Mouse (Mus musculus) left cerebral cortex, adult 18-20 months (tissue): ENCODE results near the gene Cyp2d10. TPM values are rescaled to one million over a fixed set of nuclear protein-coding genes. Genes with fewer than 3 reads are reported as not detected.

Source experiments
- DNase-seq, 2 experiments: peaks; one replicate each; pipeline ENCODE4 v3.0.0; 2021 to 2022; ENCODE audit warnings: low spot score in 2 of 2, mixed read lengths in 1 of 2
- microRNA-seq, 2 experiments: library from miRNA; unstranded; fragments of <30 nt; microRNA quantifications; one replicate each; pipeline ENCODE4 v1.2.0; 2021
- total RNA-seq, 2 experiments: library from RNA; stranded (reverse); gene quantifications; 2 replicates each; pipeline ENCODE4 v1.2.3; 2021

The Cyp2d10 gene
- total RNA-seq, 2 experiments from 2014 or later = 0.46 TPM; not detected in 1

DNA sequence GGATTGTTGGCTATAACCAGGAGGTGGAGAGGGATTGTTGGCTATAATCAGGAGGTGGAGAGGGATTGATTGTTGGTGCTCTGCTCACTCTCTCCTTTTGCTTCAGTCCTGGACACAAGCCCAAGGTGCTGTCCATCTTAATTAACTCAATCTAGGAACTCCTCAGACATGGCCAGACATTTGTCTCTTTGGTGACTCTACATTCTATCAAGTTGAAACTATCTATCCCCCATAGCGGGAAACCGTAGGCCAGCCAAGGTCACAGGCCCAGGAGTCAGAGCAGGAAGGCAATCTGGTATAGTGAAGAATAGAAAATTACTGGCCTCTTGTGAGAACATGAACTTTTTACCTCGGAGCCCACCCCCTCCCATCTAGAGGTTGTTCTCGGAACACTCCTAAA lies 44.8 kb downstream of the Cyp2d10 start:
- DNase-seq = no peak

DNA sequence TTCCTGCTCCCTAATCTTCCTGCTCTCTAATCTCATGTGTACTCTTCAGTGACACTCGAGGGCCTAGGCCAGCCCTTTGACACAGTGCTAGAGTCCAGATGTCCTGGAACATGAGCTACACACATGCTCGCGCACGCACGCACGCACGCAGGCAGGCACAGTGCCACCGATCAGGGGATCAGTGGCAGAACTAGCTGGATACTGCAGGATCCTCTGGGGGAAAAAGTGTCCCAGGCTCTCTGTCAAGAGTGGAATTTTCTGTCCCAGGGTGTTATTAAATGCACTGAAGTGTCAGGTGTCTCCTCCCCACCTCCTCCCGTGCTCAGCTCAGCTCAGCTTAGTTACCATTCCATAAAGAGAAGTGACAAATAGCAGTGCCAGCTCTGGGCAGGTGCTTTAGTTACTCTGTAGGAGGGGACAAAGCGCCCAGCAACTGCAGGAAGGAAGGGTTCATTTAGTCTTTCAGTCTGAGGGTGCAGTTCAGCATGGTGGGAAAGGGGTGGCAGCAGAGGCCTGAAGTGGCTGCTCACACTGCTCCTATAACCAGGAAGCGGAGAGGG lies 45.5 kb downstream of the Cyp2d10 start:
- DNase-seq = no peak

DNA sequence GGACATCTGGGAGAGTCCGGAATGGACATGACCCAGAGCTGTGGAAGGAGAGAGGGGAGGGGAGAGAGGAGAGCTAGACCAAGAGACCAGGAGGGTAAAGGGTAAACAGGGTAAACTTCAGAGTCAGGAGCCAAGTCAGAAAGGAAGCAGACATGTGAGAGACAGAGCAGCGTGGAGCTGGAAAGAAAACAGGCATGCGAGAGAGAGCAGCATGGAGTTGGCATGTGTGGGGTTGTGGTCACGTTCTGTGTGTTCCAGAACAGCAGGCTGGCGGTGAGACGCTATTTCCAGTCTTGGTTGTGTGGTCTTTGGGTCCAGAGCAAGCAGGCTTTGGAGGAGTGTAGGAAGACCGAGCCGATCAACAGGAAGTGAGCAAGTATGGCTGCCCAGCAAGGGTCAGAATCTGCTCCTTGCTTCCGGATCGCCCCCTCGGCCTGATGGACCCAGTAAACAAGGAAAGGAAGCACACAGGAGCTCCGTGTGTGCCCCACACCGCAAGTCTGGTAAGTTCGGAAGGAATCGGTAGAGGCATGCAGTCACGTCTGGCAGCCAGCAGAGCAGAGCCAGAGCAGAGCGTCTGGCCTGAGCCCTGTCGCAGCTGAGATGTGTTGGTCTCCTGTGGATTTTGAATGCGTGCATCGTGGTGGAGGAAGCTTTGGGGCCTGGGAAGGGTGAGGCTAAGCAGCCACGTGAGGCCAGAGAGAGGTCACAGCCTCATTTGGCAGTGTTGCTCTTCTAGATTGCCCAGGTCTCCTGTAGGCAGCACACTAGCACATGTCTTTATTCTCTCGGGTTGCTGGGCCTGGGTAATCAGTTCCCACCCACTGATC lies 48.3 kb downstream of the Cyp2d10 start:
- DNase-seq = no peak

DNA sequence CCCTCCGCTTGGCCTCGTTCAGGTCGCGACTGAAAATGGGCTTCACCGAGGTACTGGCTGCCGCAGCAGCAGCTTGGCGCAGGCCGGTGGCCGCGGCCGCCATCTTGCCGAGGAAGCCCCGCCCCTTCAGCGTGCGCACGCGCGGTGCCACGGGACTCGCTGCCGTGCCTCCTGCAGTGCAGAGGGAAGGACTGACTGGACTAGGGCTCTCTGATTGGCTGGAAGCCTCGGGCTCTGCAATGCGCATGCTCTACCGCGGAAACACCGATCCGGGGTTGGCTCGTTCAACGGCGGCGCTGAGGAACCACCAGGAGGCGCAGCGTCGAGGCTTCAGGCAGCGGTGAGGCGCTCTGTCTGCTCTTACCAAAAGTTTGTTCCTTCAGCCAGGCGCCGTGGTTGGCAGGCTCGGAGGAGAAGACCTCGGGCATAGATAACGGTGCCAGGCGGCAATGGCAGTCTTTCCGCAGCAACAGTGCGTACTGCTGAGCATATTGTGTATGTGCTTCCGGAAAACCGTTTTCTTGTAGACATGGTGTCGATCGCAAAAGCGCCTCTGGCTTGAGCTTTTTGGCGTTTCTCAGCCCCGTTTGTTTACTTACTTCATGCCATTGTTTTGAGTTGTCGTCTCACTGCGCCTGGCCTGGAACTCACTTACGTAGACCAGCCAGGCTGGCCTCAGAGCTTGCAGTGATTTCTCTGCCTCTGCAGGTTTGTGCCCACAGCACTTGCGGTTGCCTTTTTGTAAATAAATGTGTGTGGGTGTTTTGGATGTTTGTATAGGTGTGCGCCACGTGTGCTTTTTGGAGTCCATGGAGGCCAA lies 52.7 kb downstream of the Cyp2d10 start, which contains the start of gene Ndufa6:
Gene Ndufa6, minus strand, starts transcription at position 197 of the 820 bp plus-strand sequence.
- DNase-seq = peak; percentile 97 to 98

DNA sequence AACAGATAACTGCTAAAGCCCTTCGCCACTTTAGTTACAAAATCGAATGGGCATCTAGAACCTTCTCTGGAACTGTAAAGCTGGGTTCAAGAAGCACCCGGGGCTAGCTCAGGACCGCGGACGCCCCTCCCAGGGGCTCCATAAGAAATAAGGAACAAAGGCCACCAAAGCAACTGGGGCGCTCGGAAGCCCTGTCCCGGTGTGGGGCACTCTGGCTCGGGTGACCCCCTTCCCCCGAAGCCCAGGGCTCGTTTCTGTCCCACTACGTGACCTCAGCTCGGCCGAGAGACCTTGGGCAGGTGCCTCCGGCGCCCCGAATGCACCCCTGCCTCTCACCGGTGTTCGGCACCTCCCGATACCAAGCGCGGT lies 53.3 kb downstream of the Cyp2d10 start:
- DNase-seq = no peak

DNA sequence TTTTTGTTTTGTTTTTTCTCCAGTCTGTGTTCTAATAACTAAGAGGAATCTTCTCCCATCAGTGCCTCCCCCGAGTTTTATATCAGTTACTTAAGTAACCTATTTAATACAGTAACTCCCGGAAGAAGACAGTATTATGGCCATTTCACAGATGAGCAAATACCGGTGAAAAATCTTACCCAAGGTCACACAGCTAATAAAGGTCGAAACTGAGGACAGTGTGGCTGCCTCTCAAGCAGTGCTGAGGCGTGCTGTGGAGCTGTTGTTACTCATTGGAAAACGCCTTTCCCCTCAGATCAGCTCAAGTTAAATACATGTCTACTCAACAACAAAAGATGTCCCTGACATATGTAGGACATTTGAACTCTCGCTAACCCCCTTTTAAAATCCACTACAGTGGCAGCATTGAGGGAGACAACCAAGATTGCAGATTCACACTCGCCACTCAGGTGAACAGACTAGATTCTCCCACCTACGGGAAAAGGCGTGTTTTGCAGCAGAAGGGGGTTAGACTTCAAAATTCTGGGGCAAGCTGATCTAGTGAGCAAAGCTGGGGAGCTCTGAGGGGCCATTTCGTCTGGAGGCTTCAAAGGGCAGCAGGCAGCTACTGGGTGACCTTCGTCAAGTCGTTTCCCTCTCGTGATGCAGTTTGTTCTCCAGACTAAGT lies 53.8 kb downstream of the Cyp2d10 start:
- no peak for DNase-seq

Small RNA genes lying within 50 kb of the gene (microRNA-seq; reads per million reads assigned to microRNA genes)
- 0 reads per million in 2 experiments for gene Gm25990
- 0 reads per million in 2 experiments for gene Gm27331
- 0 reads per million in 2 experiments for gene Gm27622
- gene Mir7684 = 0 reads per million in 2 experiments

Other genes with a start within 250 kb of the Cyp2d10 start
- 1 to 10 TPM; 2.6 to 3.0 TPM for gene Shisa8, start 194.4 kb downstream of the Cyp2d10 start, total RNA-seq
- gene Tnfrsf13c, start 182.8 kb downstream of the Cyp2d10 start, total RNA-seq = under 1 TPM; 0.26 to 0.49 TPM
- 1 to 10 TPM; 4.0 to 4.4 TPM for gene Cenpm, start 162.4 kb downstream of the Cyp2d10 start, total RNA-seq
- 100 to 1,000 TPM in 1 of 2 experiments, 10 to 100 TPM in 1; 93.7 to 101 TPM for gene 1500009C09Rik, start 154.8 kb downstream of the Cyp2d10 start, total RNA-seq
- 100 to 1,000 TPM; 494 to 520 TPM for gene Sept3, start 132.3 kb downstream of the Cyp2d10 start, total RNA-seq
- not detected for gene Wbp2nl, start 108.2 kb downstream of the Cyp2d10 start, total RNA-seq
- gene Naga, start 68.3 kb downstream of the Cyp2d10 start, total RNA-seq = 10 to 100 TPM; 29.1 to 30.2 TPM
- under 1 TPM; 0.23 to 0.35 TPM for gene Pheta2, start 68.3 kb downstream of the Cyp2d10 start, total RNA-seq
- 100 to 1,000 TPM; 140 to 146 TPM for gene Smdt1, start 68.2 kb downstream of the Cyp2d10 start, total RNA-seq
- gene Ndufa6, start 52.9 kb downstream of the Cyp2d10 start, total RNA-seq = 100 to 1,000 TPM; 195 to 198 TPM
- 10 to 100 TPM; 36.4 to 40.9 TPM for gene Cyp2d22, start 26.9 kb downstream of the Cyp2d10 start, total RNA-seq
- under 1 TPM in 1 of 2 experiments, not detected in 1; 0.35 TPM for gene Cyp2d11, start 13.2 kb downstream of the Cyp2d10 start, total RNA-seq
- gene Cyp2d9, start 26.2 kb upstream of the Cyp2d10 start, total RNA-seq = not detected
- gene Cyp2d12, start 147.9 kb upstream of the Cyp2d10 start, total RNA-seq = not detected
- gene Cyp2d34, start 213.8 kb upstream of the Cyp2d10 start, total RNA-seq = not detected